Mouse (Mus musculus): ENCODE measurements around the gene Cel.

GRCm38 (mm10) chr2:28599569-28599900, 36.3 kb upstream of the Cel start:
- TF ChIP-seq POLR2A (IDR thresholded peaks at IDR 0.05; ENCODE audit: borderline replicate concordance, extremely low read depth, low read depth, low read length) (no peak), CTCF (IDR thresholded peaks at IDR 0.05; ENCODE audit: insufficient read depth, low read length) (no peak)
